Comparison of ENCODE assay signal across 8 mouse cellular contexts in genomic region chr19:5713255-5713654, GRCm38 (mm10). TPM values are rescaled to one million over a fixed set of nuclear protein-coding genes. Genes with fewer than 3 reads are reported as not detected.
DNase-seq lines count a peak whose midpoint lies in the region; ATAC-seq lines count a peak whose summit lies in the region.

No protein-coding gene starts in this region.

- H3K36me3 ChIP-seq in hindbrain, embryonic 12.5 days = peaks cover 60% of the 10 kb centered on the region
- peaks cover 65% of the 10 kb centered on the region for H3K36me3 ChIP-seq in hindbrain, embryonic 13.5 days
- H3K36me3 ChIP-seq in midbrain, embryonic 16.5 days (ENCODE audit: control insufficient read depth, insufficient read depth, low read length) = peaks cover 13% of the 10 kb centered on the region
- H3K36me3 ChIP-seq in midbrain, embryonic 11.5 days (ENCODE audit: control insufficient read depth, insufficient read depth, low read length) = peaks cover 6% of the 10 kb centered on the region; the same call in 1 of the 2 replicates
- H3K36me3 ChIP-seq in limb, embryonic 11.5 days (ENCODE audit: control insufficient read depth, insufficient read depth, low read length) = peaks cover 8% of the 10 kb centered on the region
- peaks cover 29% of the 10 kb centered on the region for H3K36me3 ChIP-seq in stomach, embryonic 14.5 days (ENCODE audit: control insufficient read depth, insufficient read depth, low read length)

- H3K9me3 ChIP-seq in hindbrain, embryonic 12.5 days (replicated peaks) = no peaks in the 10 kb centered on the region
- no peaks in the 10 kb centered on the region for H3K9me3 ChIP-seq in hindbrain, embryonic 13.5 days
- H3K9me3 ChIP-seq in midbrain, embryonic 16.5 days (replicated peaks; ENCODE audit: control insufficient read depth, low read length, poor library complexity, severe bottlenecking) = no peaks in the 10 kb centered on the region
- H3K9me3 ChIP-seq in midbrain, embryonic 11.5 days (ENCODE audit: control insufficient read depth, low read length) = no peaks in the 10 kb centered on the region
- no peaks in the 10 kb centered on the region for H3K9me3 ChIP-seq in limb, embryonic 11.5 days (ENCODE audit: control insufficient read depth, low read length)
- H3K9me3 ChIP-seq in stomach, embryonic 14.5 days (ENCODE audit: control insufficient read depth, low read depth, low read length) = no peaks in the 10 kb centered on the region

- H3K4me1 ChIP-seq in hindbrain, embryonic 12.5 days = peaks cover 35% of the 10 kb centered on the region
- H3K4me1 ChIP-seq in hindbrain, embryonic 13.5 days (replicated peaks) = peaks cover 26% of the 10 kb centered on the region
- H3K4me1 ChIP-seq in midbrain, embryonic 16.5 days (ENCODE audit: control insufficient read depth, insufficient read depth, low read length) = peaks cover 23% of the 10 kb centered on the region
- H3K4me1 ChIP-seq in midbrain, embryonic 11.5 days (ENCODE audit: control insufficient read depth, insufficient read depth, low read length) = peaks cover 19% of the 10 kb centered on the region
- peaks cover 14% of the 10 kb centered on the region for H3K4me1 ChIP-seq in limb, embryonic 11.5 days (ENCODE audit: control insufficient read depth, insufficient read depth, low read length)
- H3K4me1 ChIP-seq in stomach, embryonic 14.5 days (ENCODE audit: control insufficient read depth, insufficient read depth, low read length) = peaks cover 14% of the 10 kb centered on the region; the same call in 1 of the 2 replicates

- H3K9ac ChIP-seq in hindbrain, embryonic 12.5 days = 0 out of 2 replicates have a peak overlapping the region, but pooled peaks have one; percentile 32
- no peak overlapping the region for H3K9ac ChIP-seq in hindbrain, embryonic 13.5 days
- H3K9ac ChIP-seq in midbrain, embryonic 16.5 days (ENCODE audit: low read depth, low read length) = no peak overlapping the region
- H3K9ac ChIP-seq in midbrain, embryonic 11.5 days (ENCODE audit: low read length) = no peak overlapping the region
- no peak overlapping the region for H3K9ac ChIP-seq in limb, embryonic 11.5 days (ENCODE audit: low read length)
- H3K9ac ChIP-seq in stomach, embryonic 14.5 days (replicated peaks; ENCODE audit: low read depth, low read length) = no peak overlapping the region

- DNase-seq in midbrain, embryonic 11.5 days (ENCODE audit: low spot score, missing footprints) = no peak
- no peak for DNase-seq in limb, embryonic 11.5 days (ENCODE audit: low spot score)
- no peak for DNase-seq in thymus, postnatal 36 days
- no peak for DNase-seq in cerebellum, adult 18-20 months

- H3K4me2 ChIP-seq in hindbrain, embryonic 12.5 days (replicated peaks) = no peak overlapping the region
- H3K4me2 ChIP-seq in hindbrain, embryonic 13.5 days = no peak overlapping the region
- peak overlapping the region; percentile 35 for H3K4me2 ChIP-seq in midbrain, embryonic 16.5 days (ENCODE audit: low read length)
- no peak overlapping the region for H3K4me2 ChIP-seq in midbrain, embryonic 11.5 days
- H3K4me2 ChIP-seq in limb, embryonic 11.5 days (ENCODE audit: low read depth, severe bottlenecking) = no peak overlapping the region; the same call in 1 of the 2 replicates
- 0 out of 2 replicates have a peak overlapping the region, but pooled peaks have one; percentile 3 for H3K4me2 ChIP-seq in stomach, embryonic 14.5 days (replicated peaks; ENCODE audit: low read depth, low read length)

- H3K27ac ChIP-seq in hindbrain, embryonic 12.5 days = no peak overlapping the region
- no peak overlapping the region for H3K27ac ChIP-seq in hindbrain, embryonic 13.5 days
- no peak overlapping the region for H3K27ac ChIP-seq in midbrain, embryonic 16.5 days (ENCODE audit: low read length)
- H3K27ac ChIP-seq in midbrain, embryonic 11.5 days (ENCODE audit: low read depth, low read length) = no peak overlapping the region
- peak overlapping the region; percentile 36; the same call in 1 of the 2 replicates for H3K27ac ChIP-seq in limb, embryonic 11.5 days (replicated peaks; ENCODE audit: low read depth, low read length)
- H3K27ac ChIP-seq in stomach, embryonic 14.5 days (ENCODE audit: low read length) = peak overlapping the region; percentile 74

- no peak overlapping the region for H3K4me3 ChIP-seq in hindbrain, embryonic 12.5 days
- H3K4me3 ChIP-seq in hindbrain, embryonic 13.5 days = no peak overlapping the region
- H3K4me3 ChIP-seq in midbrain, embryonic 16.5 days (ENCODE audit: low read depth, low read length) = no peak overlapping the region
- H3K4me3 ChIP-seq in midbrain, embryonic 11.5 days (ENCODE audit: low read depth, low read length) = no peak overlapping the region
- H3K4me3 ChIP-seq in limb, embryonic 11.5 days (ENCODE audit: low read depth, low read length) = no peak overlapping the region
- no peak overlapping the region for H3K4me3 ChIP-seq in stomach, embryonic 14.5 days (ENCODE audit: low read depth, low read length)

- WGBS in hindbrain, embryonic 12.5 days = 77% methylated on average over 5 of the region's 5 CpGs
- 79% methylated on average over 5 of the region's 5 CpGs for WGBS in hindbrain, embryonic 13.5 days
- 83% methylated on average over 5 of the region's 5 CpGs for WGBS in midbrain, embryonic 16.5 days
- WGBS in midbrain, embryonic 11.5 days = 79% methylated on average over 5 of the region's 5 CpGs
- 77% methylated on average over 5 of the region's 5 CpGs for WGBS in limb, embryonic 11.5 days
- WGBS in stomach, embryonic 14.5 days = 61% methylated on average over 5 of the region's 5 CpGs

- ATAC-seq in hindbrain, embryonic 12.5 days (ENCODE audit: low FRiP score) = no peak
- no peak for ATAC-seq in hindbrain, embryonic 13.5 days (ENCODE audit: low FRiP score)
- ATAC-seq in midbrain, embryonic 16.5 days = no peak
- ATAC-seq in midbrain, embryonic 11.5 days (ENCODE audit: low FRiP score) = no peak
- 0 out of 2 replicates have a peak, but pooled peaks have one; percentile 28 for ATAC-seq in limb, embryonic 11.5 days (ENCODE audit: insufficient number of reproducible peaks, low FRiP score, low TSS enrichment, low read depth)
- ATAC-seq in stomach, embryonic 14.5 days (ENCODE audit: insufficient number of reproducible peaks, insufficient read depth, low FRiP score, low read depth) = no peak; the same call in 1 of the 2 replicates

- H3K27me3 ChIP-seq in hindbrain, embryonic 12.5 days = no peaks in the 10 kb centered on the region; the same call in 1 of the 2 replicates
- no peaks in the 10 kb centered on the region for H3K27me3 ChIP-seq in hindbrain, embryonic 13.5 days
- no peaks in the 10 kb centered on the region for H3K27me3 ChIP-seq in midbrain, embryonic 16.5 days (ENCODE audit: control insufficient read depth, insufficient read depth, low read depth, low read length)
- H3K27me3 ChIP-seq in midbrain, embryonic 11.5 days (ENCODE audit: control insufficient read depth, insufficient read depth, low read length) = no peaks in the 10 kb centered on the region
- H3K27me3 ChIP-seq in limb, embryonic 11.5 days (ENCODE audit: control insufficient read depth, insufficient read depth, low read length) = no peaks in the 10 kb centered on the region
- H3K27me3 ChIP-seq in stomach, embryonic 14.5 days (ENCODE audit: control insufficient read depth, insufficient read depth, low read length) = no peaks in the 10 kb centered on the region

RNA-seq across cellular contexts. Expression of gene Kcnk7, which starts 9.1 kb away (rescaled TPM):
- polyA plus RNA-seq in hindbrain, embryonic 12.5 days (2016; fragmentation: Nextera tagmentation; extraction: Ambion mirVana) = not detected in 2 replicates
- polyA plus RNA-seq in hindbrain, embryonic 13.5 days (2015; fragmentation: Nextera tagmentation; extraction: Ambion mirVana) = 0.44 and 0.63 TPM in 2 replicates
- polyA plus RNA-seq in midbrain, embryonic 16.5 days (2015; fragmentation: Nextera tagmentation; extraction: Ambion mirVana) = 0.15 TPM in 1 of 2 replicates, not detected in the other
- not detected in 2 replicates for polyA plus RNA-seq in midbrain, embryonic 11.5 days (2014; fragmentation: Nextera tagmentation; extraction: Ambion mirVana)
- not detected in 2 replicates for polyA plus RNA-seq in limb, embryonic 11.5 days (2014; fragmentation: Nextera tagmentation; extraction: Ambion mirVana)
- polyA plus RNA-seq in stomach, embryonic 14.5 days (2014; fragmentation: Nextera tagmentation; extraction: Ambion mirVana) = 0.62 and 0.84 TPM in 2 replicates

RNA-seq across cellular contexts. Expression of gene Ehbp1l1, which starts 12.9 kb away (rescaled TPM):
- polyA plus RNA-seq in hindbrain, embryonic 12.5 days (2016; fragmentation: Nextera tagmentation; extraction: Ambion mirVana) = 10.8 and 12.1 TPM in 2 replicates
- polyA plus RNA-seq in hindbrain, embryonic 13.5 days (2015; fragmentation: Nextera tagmentation; extraction: Ambion mirVana) = 6.7 and 10.1 TPM in 2 replicates
- polyA plus RNA-seq in midbrain, embryonic 16.5 days (2015; fragmentation: Nextera tagmentation; extraction: Ambion mirVana) = 31.3 and 38.6 TPM in 2 replicates
- polyA plus RNA-seq in midbrain, embryonic 11.5 days (2014; fragmentation: Nextera tagmentation; extraction: Ambion mirVana) = 5.3 and 5.4 TPM in 2 replicates
- polyA plus RNA-seq in limb, embryonic 11.5 days (2014; fragmentation: Nextera tagmentation; extraction: Ambion mirVana) = 5.8 and 6.1 TPM in 2 replicates
- 36.7 and 37.4 TPM in 2 replicates for polyA plus RNA-seq in stomach, embryonic 14.5 days (2014; fragmentation: Nextera tagmentation; extraction: Ambion mirVana)

RNA-seq across cellular contexts. Expression of gene Fam89b, which starts 16.2 kb away (rescaled TPM):
- polyA plus RNA-seq in hindbrain, embryonic 12.5 days (2016; fragmentation: Nextera tagmentation; extraction: Ambion mirVana) = 174 and 177 TPM in 2 replicates
- 184 and 187 TPM in 2 replicates for polyA plus RNA-seq in hindbrain, embryonic 13.5 days (2015; fragmentation: Nextera tagmentation; extraction: Ambion mirVana)
- polyA plus RNA-seq in midbrain, embryonic 16.5 days (2015; fragmentation: Nextera tagmentation; extraction: Ambion mirVana) = 116 and 131 TPM in 2 replicates
- polyA plus RNA-seq in midbrain, embryonic 11.5 days (2014; fragmentation: Nextera tagmentation; extraction: Ambion mirVana) = 157 and 158 TPM in 2 replicates
- polyA plus RNA-seq in limb, embryonic 11.5 days (2014; fragmentation: Nextera tagmentation; extraction: Ambion mirVana) = 147 and 152 TPM in 2 replicates
- polyA plus RNA-seq in stomach, embryonic 14.5 days (2014; fragmentation: Nextera tagmentation; extraction: Ambion mirVana) = 92.4 and 98.4 TPM in 2 replicates

RNA-seq across cellular contexts. Expression of gene Pcnx3, which starts 24.5 kb away (rescaled TPM):
- polyA plus RNA-seq in hindbrain, embryonic 12.5 days (2016; fragmentation: Nextera tagmentation; extraction: Ambion mirVana) = 34.6 and 35.0 TPM in 2 replicates
- polyA plus RNA-seq in hindbrain, embryonic 13.5 days (2015; fragmentation: Nextera tagmentation; extraction: Ambion mirVana) = 21.3 and 24.4 TPM in 2 replicates
- 23.9 and 25.3 TPM in 2 replicates for polyA plus RNA-seq in midbrain, embryonic 16.5 days (2015; fragmentation: Nextera tagmentation; extraction: Ambion mirVana)
- 18.6 and 23.1 TPM in 2 replicates for polyA plus RNA-seq in midbrain, embryonic 11.5 days (2014; fragmentation: Nextera tagmentation; extraction: Ambion mirVana)
- 29.1 and 32.2 TPM in 2 replicates for polyA plus RNA-seq in limb, embryonic 11.5 days (2014; fragmentation: Nextera tagmentation; extraction: Ambion mirVana)
- 29.8 and 32.1 TPM in 2 replicates for polyA plus RNA-seq in stomach, embryonic 14.5 days (2014; fragmentation: Nextera tagmentation; extraction: Ambion mirVana)

RNA-seq across cellular contexts. Expression of gene Map3k11, which starts 24.7 kb away (rescaled TPM):
- 21.5 and 23.3 TPM in 2 replicates for polyA plus RNA-seq in hindbrain, embryonic 12.5 days (2016; fragmentation: Nextera tagmentation; extraction: Ambion mirVana)
- 11.6 and 14.4 TPM in 2 replicates for polyA plus RNA-seq in hindbrain, embryonic 13.5 days (2015; fragmentation: Nextera tagmentation; extraction: Ambion mirVana)
- 9.5 and 12.9 TPM in 2 replicates for polyA plus RNA-seq in midbrain, embryonic 16.5 days (2015; fragmentation: Nextera tagmentation; extraction: Ambion mirVana)
- 14.0 and 17.3 TPM in 2 replicates for polyA plus RNA-seq in midbrain, embryonic 11.5 days (2014; fragmentation: Nextera tagmentation; extraction: Ambion mirVana)
- 14.9 and 17.4 TPM in 2 replicates for polyA plus RNA-seq in limb, embryonic 11.5 days (2014; fragmentation: Nextera tagmentation; extraction: Ambion mirVana)
- 20.0 and 21.5 TPM in 2 replicates for polyA plus RNA-seq in stomach, embryonic 14.5 days (2014; fragmentation: Nextera tagmentation; extraction: Ambion mirVana)

Comparison
In these comparisons a context has a peak if more than half of its experiments do, and no peak if none do; other contexts are left out.
1. H3K4me2 ChIP-seq: peak in midbrain, embryonic 16.5 days (single experiment) and stomach, embryonic 14.5 days (single experiment); none in hindbrain, embryonic 12.5 days (single experiment), hindbrain, embryonic 13.5 days (single experiment), midbrain, embryonic 11.5 days (single experiment) and limb, embryonic 11.5 days (single experiment).
2. H3K27ac ChIP-seq: peak in limb, embryonic 11.5 days (single experiment) and stomach, embryonic 14.5 days (single experiment); none in hindbrain, embryonic 12.5 days (single experiment), hindbrain, embryonic 13.5 days (single experiment), midbrain, embryonic 16.5 days (single experiment) and midbrain, embryonic 11.5 days (single experiment).